Mouse (Mus musculus) NIH3T3 (cell line): ENCODE data around the gene Cd86.

Experiments
- DNase-seq: peaks from one replicate; pipeline ENCODE4 v3.0.0-alpha.2; 2012; ENCODE audit warnings: low read depth

Cd86 gene

DNA sequence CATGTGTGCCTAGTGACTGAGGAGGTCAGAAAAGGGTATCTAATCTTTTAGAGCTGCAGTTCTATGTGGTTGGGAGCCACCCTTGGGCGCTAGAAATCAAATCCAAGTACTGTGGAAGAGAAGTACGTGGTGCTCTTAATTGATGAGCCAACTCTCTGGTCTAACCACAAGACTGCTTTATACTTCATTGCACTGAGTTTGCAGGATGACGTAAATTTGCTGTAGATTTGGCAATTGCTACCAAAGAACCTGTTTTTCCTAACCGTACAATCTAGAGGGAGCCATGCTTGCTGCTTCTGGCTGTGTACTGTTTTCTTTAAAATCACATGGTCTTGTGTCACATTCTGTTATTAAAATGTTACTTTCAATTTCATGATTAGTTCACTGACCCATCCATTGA is 10.0 kb downstream of the Cd86 start:
- DNase-seq, result peak; percentile 11

DNA sequence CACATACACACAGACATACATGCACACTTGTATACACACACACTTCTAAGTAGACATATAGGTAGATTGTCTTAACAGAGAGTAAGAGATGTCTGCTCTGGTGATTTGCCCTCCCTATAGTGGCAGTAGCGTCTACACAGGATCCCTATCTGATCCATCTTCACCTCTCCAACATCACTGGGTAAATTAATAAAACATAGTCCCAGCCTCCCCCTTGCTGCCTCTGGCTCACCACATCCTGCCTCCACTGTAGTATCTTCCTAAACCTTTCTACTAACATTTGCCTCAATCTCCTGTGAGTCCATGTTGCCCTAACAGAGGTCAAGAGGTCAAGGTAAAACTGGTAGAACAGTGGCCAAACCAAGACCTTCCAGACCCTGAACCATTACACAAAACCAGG is 10.7 kb downstream of the Cd86 start:
- DNase-seq, result no peak

DNA sequence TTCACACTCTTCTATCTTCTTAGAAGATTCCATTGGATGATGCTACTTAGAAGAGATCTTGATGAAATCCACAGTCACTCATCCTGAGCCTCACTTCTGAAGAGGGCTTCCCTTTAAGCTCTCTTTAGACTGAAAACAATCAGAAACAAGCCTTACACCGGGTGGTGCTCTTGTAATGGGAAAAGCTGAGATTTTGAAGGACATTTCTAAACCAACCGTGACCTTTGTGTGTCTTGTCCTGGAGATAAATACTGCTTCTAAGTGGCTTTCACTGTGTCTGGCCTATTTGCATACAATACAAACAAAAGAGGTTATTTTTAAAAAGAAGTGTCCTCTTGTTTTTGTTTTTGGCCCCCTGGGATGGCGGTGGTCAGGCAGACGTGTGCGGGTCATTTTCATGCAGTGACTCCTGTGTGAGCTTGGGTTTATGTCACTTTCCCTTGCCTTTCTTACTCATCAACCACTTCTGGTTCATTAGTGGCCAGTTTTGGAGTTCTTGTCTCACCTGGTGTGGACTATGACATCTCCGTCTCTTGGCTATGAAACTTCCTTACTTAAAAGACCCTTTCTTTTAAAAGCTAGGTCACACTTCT is 14.6 kb downstream of the Cd86 start:
- DNase-seq, result no peak

DNA sequence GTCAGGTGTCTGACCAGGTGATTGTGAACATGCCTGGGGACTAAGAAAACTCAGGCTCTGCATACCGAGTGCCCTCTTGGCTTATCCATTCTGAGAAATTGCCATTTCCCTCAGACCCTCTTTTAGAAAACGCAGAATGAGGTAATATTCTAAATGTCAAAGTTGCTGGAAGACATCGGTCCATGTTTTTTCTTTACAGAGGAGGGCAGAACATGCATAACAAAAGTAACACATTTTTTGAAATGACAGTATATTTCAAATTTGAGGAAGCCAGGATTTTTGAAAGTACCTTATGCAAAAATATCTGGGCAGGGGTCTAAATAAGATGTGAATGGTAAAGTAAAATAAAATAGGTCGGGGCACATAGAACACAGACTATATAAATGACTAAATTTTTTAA is 15.4 kb downstream of the Cd86 start:
- DNase-seq, result no peak

DNA sequence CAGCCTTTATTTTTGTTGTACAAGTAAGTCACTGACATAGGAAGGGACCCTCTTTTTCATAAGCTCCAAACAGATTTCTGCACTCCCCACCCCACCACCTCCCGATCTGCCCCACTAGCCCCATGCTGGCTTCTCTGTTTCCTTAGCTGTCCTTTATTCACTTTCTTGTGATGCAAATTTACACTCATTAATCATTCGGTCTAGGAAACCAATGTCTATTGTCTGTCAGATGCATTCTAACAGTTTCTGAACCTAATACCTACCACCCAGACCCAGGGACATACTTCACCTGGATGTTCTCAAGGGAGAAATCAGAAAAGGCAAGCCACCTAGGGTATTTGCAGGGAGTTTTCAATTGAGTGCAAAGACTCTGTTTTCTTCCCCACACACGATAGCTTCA is 16.6 kb downstream of the Cd86 start:
- no peak for DNase-seq

DNA sequence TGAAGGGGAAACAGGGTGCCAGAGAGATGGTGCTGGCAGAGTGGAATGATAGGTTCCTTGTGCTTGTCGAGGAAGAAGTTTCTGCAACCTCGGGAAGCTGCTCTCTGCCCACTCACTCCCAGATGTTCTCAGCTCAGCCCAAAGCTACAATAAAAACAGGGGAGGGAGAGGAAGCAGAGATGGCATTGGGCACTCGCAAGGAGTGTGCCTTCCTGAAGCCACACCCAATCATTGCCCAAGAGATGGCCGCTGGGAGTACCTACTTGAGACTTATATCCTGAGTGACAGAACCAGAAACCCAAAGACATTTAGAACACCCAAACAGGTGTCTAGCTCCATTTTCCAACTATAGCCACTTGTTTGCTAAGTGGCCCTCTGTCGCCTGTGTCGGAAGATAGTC is 20.8 kb downstream of the Cd86 start:
- DNase-seq, result no peak

DNA sequence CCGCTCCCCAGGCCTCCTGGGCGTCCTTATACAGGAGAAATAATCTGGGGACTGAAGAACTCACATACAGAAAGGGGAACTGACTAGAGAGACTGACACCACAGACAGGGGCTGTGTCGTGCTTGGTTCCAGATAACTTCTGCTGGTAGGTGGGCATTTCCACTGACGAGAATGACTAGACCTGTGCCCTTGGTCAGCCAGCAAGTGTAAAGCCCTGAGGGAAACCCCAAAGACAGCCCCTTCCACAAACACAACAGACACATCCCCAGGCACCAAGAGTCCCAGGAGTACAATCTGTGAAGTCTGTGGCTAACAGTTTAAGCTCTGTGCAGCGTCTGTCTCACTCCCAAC is 23.2 kb downstream of the Cd86 start:
- no peak for DNase-seq

DNA sequence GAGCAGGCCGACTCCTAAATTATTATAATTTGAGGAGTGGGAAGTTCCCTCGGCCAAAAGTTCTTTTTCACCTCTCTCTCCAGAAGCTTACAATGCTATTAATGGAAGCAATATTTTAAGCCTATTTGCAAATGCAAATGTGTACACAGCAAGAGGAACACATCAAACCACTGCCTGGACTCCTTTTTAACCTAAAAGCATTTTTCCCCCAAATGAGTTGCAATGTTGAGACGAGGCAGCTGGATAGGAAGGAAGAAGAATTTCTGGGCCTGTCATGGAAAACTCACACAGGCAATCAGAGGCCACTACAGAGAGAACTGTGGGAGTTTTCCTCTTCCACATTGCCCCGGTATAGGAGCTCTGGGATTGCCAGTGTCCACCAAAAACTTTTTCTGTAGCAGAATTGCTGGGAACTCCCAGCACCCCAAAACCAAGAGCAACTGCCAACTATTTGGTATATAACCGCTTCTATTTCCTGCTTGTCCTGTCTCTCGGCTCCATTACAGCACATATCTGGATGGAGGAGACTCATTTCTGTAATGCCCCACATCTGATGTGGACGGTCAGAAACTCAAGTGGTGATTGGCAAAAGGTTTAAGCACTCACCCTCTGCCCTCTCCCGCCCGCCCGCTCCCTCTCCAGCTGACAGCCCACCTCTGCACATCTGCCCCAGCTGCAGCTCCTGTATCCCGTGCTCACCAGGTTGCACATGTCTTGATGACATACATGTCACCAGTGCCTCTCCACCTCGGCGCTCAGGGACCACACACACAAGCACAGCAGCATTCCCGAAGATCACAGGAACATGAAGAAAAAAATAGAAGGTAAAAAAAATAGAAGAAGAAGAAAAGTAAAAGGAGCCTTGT is 23.8 kb downstream of the Cd86 start:
- no peak for DNase-seq

DNA sequence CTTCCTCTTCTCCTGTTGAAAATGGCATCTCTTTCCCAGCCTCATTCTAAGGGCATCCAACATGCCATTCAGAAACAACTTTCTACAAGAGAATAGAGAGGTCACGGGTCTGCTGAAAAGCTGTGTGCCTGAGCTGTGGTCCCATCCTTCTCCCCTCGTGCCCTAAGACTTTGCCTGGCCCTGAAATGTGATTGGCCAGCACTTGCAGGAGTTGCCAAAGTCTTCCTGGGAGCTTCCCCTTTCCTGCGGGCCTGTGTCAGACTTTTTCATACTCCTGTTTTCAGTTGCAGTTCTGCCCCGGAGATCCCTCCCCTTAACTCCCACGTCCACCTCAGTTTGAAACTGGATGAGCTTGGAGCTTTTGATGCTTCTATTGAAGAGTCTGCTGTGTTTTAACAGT is 24.9 kb downstream of the Cd86 start:
- no peak for DNase-seq

DNA sequence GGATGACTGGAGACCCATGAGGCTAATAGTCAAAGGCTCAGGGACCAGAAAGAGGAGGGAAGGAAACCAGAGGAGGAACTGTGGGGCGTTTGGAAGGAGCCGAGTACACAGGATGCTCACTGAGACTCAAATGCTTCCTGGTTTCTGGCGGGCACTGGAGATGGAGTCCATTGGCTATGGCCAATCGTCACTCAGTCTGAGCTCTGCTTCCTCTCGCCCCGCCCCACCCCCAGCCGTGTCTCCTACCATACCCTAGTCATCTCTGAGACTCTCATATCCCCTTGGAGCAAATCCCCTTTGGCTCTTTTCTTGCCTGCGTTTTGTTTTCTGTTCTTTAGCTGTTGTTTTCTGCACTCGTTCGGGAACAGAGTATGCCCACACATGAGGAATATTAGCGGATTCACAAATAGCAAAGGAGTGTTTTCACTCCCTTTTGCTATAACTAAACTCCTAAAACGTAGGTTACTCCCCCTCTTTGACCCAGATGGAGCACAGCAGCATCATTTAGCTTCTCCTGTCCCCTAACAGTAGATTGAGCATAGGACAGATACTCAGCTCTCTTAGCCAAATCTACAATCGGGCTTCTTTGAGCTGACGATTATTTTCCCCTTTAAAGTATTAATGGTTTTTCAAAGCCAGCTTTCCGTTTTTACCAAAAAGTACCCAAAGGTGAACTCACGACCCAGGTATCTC is 25.9 kb downstream of the Cd86 start:
- DNase-seq, result no peak

DNA sequence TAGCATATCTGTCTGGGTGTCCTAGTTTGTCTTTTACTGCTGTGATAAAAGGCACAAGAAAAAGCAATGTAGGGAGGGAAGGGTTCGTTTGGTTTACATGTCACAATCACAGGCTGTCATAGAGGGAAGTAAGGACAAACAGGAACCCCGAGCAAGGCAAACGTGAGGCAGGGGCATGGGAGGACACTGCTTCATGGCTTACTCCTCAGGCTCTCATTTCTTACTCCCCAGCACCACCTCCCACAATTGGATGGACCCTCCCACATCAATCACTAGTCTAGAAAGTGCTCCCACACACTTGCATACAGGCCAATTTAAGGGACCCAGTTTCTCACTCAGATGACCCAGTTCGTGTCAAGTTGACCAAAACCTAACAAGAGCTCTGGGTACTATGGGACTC is 29.1 kb downstream of the Cd86 start:
- DNase-seq, result no peak

DNA sequence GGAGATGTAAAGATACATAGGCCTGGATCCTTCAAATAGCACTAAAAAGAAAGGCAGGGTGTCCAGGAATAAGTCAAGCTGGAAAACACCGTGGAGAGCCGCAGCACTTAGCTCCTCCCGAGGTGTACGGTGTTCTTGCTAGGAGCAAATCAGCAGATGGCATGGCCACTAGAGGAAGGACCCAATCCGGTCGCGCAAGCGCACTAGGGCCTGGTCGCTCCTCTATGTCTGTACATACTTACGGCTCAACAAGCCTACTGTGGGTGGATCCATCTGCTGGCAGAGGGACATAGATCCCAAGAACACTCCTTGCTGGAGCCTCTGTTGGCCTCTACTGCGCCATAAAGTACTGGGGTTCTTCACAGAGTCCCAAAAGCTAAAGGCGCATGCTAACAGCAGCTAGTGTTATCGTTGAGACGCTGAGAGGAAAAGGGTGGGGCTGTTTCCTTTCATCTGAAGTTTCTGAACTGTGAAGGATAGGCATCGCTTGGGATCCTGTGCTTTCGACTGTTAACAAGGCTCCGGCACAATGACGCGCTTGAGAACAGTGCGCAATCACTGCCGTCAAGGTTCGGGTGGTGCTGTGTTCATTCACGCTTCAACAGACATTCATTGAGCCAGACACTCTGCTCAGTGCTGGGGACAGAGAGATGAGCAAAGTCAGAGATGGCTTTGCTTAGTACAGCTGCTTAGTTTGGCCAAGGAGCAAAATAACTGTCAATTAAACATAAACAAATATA is 30.7 kb downstream of the Cd86 start:
- no peak for DNase-seq

DNA sequence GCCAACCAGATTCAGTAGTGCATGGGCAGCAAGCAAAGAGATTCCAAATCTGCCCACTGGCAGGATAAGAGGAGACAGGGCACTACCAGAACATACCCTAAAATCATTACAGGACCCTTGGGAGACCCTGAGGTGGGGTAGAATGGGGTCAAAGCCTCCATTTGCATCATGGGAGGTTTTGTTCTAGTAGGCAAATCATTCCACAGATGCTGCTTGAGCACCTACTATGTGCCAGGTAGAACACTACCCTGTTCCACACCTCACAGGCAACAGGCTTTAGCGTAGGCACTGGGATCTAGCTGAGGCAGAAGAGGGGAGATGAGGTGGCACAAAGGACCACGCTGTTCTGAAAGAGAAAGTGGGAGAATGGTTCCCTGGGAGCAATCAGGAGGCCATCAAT is 31.5 kb downstream of the Cd86 start:
- no peak for DNase-seq

DNA sequence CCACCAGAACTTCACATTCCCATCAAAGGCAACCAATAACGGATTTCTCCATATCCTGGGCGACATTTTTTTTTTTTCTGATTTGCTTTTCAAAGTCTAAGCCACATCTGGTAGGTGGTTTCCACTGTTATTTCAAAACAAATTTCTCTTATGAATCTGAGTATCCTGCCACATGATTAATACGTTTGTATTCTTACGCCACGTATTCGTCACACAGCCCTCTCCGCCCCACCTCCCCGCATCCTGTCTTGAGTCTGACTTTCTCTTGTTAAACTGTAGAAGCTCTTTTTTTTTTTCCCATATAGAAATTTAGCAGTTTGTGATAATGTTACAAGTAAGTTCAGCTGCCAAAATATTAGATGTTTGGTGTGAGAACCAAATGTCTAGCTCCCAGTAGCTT is 33.7 kb downstream of the Cd86 start:
- no peak for DNase-seq

DNA sequence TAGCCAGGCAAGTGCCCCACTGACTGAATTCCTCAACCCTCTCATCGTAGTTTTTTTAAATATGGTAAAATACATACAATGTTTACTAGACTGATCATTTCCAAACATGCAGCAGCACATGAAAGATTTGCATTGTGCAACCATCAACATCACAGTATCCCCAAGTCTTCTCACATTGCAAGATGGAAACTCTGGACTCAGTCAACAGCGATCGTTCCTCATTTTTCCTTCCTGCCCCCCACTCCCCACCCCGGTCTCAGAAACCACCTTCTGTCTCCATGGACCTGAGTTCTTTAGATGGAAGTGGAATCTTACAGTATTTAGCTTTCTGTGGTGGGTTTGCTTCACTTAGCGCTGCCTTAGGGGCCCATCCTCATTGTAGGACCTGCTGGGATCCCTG is 34.3 kb downstream of the Cd86 start:
- no peak for DNase-seq

DNA sequence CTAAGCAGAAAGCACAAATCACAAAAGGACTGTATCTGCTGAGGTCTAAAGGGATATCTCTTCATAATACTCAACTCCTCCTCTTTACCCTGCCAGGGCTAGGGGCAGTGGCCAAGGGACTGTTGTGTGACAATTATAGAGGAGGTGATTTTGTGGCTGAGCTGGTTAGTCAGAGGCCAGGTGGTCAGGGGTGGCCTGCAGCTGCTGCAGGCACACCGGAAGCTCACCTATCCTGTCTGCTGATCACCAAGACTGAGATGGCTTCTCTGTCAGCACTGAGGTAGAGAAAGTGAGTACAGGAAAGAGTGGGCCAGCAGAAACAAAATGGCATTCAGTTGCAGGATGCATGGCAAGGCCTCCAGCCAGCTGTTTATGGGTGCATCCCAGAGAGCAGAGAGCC is 38.1 kb downstream of the Cd86 start:
- no peak for DNase-seq

DNA sequence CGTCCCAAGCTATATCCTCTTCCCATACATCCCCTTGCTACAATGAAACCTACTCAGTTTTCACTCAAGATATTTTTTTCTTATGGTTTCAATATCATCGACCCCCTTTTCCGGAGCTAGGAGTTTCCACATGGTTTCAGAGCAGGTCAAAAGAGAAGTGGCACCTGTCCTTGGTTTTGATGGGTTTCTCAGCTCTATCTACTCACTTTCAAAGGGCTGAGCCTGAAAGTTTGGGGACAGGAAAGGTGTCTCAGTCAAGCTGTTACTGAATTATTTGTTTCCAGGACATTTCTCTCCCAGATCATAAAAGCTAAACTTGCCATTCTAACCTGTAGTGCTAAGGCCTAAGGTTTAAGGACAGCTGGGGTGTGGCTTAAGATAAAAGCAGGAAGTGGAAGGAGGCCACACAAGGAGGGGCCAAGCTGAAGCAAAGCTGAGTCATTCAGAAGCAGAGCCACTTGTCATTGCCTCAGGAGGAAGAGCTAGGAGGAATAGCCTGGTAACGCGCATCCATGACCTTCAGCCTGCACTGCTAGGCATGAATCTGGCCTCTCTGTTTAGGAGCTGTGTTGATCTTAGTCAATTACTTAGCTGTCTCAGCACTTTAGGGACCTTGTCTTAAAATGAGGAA is 39.2 kb downstream of the Cd86 start:
- DNase-seq, result no peak

DNA sequence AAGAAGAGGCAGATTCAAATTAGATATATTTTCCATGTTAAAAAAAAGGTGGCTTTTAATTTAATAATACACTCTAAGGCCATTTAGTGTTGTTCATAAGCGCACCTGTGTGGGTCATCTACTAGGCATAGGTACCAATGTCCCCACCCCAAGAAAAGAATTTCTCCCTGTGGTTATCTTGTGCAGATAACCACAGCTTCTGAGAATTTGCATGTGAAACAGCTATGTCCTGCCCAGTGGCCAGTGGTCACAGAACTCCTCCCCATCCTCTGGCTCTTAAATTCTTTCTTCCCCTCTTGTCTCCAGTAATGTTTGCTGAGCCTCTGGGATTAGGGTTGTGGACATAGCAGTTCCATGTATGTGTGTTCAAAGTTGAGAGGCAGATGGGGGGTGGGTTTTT is 40.0 kb downstream of the Cd86 start:
- no peak for DNase-seq

DNA sequence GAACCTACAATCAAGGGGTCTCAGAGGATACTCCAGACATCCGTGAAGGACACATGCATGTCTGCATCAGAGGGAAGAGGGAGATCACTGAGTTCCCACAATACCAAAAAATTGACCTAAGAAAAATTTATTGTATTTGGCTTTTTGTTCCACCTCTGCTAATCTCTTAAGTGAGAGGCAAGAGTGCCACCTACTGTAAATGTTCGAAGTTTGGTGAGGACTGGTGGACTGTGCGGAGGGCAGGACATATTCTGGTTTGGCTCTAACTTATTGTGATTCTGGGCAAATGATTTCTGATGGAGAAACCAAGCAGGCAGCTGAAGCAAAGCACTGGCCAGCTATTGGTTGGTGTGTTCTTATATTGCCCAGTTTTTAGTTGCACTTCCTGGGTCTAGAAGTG is 43.6 kb downstream of the Cd86 start:
- DNase-seq, result no peak

DNA sequence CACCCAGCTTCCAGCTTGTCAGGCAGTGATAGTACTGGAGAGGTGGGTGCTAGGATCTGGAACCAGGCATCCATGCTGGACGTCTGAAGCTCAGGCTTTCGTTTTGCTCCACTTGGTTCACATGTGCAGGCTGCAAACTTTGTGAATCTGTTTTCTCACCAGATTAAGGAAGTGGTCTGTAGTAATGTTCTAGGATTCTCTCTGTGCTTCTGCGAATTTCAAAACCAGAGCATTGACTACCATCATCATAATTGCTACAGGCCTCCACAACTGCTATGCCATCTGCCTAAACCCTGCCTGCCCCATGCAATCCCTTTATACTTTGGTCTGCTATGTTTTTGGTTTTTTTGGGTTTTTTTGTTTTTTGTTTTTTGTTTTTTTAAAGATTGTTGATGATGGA is 44.8 kb downstream of the Cd86 start:
- no peak for DNase-seq

DNA sequence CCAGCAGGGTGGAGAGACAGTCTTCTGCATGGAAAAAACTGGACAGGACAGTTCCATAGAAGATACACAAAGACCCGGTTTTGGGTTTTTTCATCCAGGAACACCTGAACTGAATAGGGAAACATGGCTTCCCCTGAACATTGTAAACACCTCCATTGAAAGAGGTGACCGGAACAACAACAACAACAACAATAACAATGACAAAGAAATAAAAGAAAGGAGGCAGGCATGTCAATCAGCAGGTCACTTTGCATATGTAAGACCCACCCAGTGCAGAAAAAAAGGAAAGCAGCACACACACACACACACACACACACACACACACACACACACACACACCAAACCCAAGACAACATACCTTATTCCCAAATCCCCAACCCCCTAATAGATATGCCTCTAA is 52.2 kb downstream of the Cd86 start:
- no peak for DNase-seq

DNA sequence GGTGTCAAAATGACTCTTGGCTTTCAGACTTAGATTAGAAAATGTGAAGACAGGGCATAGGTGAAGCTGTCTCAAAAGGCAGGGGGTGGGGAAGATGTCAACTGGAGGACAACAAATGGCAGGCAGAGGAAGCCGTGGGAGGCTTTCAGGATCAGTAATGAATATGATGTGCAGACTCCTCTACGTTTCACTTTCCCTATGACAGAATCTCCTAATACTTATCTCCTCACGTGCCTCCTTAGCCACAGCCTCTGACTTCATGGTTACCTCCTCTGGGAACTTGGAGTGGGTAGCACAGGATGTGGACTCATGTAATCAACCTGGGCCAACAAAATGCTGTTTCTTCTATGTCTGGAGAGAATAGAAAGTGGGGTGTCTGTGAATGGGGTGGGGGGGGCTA is 63.2 kb downstream of the Cd86 start:
- DNase-seq, result no peak
